Mouse (Mus musculus) megakaryocyte, embryonic 14.5 days (primary cell): ENCODE data around the gene Abcb1a.

Experiments
- FLI1 ChIP-seq: IDR thresholded peaks from 2 replicates; pipeline ENCODE4 v1.6.1; 2012; ENCODE audit warnings: low read length, inconsistent platforms, mixed read lengths
- GATA1 ChIP-seq: IDR thresholded peaks from 3 replicates; pipeline ENCODE4 v1.6.1; 2012; ENCODE audit warnings: mixed read lengths, low read length, inconsistent platforms, borderline replicate concordance

DNA sequence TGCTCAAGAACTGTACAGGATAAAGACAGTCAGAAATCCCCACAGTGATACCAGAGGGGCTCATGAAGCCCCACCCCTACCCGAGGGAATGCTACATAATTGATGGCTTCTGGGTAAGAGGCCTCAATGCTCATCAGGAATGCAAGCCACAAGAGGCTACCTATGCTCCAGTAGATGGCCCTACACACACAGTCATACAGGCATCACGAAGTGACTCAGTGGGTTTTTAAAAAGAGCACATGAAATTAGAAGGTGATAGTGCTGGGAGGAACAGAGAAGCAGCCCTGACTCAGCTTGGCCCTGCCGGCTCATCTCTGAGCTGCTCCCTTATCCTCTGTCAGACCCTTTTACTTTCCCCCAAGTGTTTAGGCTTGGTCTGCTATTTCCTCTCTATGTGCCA is 21.3 kb downstream of the Abcb1a start:
- no peak for TF ChIP-seq GATA1
- TF ChIP-seq FLI1: no peak
